Mouse (Mus musculus) megakaryocyte, adult 5-6 weeks (primary cell): ENCODE results near the gene Ager. TPM values are rescaled to one million over a fixed set of nuclear protein-coding genes. Genes with fewer than 3 reads are reported as not detected.

Source experiments
- ATAC-seq: 2 replicates; pipeline ENCODE4 v1.8.0; 2016; ENCODE audit warnings: mild to moderate bottlenecking, inconsistent platforms; ENCODE audit not compliant: poor library complexity, severe bottlenecking
- total RNA-seq, 2 experiments: library from RNA; stranded (forward) in 1 of 2; stranded (reverse) in 1 of 2; fragments of 153-499, 151-499 nt in 1 of 2; fragments of 221-1000, 200-1000 nt in 1 of 2; gene quantifications; 2 replicates each; pipeline versions ENCODE4 v1.2.3 to v1.2.4; 2015 to 2017

The Ager gene
- total RNA-seq, 2 experiments from 2014 or later, result 1.6 to 1.8 TPM

DNA sequence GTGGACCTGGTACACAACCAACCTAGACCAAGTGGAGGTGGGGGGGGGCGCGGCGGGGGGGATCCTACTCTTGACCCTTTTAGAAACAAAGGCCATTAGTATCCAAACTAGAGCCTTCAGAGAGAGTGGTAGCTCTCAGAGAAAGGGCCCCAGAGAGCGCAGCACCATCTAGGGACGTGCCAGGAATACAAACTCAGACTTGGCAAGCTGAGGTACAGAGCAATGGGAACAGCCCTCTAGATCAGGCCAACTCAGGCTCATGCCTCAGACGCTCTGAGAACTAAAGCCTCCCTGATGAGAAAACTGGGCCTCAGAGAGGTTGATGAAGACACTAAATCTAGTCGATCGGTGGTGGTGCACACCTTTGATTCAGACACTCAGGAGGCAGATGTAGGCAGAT lies 12.5 kb upstream of the Ager start:
- ATAC-seq, result no peak

DNA sequence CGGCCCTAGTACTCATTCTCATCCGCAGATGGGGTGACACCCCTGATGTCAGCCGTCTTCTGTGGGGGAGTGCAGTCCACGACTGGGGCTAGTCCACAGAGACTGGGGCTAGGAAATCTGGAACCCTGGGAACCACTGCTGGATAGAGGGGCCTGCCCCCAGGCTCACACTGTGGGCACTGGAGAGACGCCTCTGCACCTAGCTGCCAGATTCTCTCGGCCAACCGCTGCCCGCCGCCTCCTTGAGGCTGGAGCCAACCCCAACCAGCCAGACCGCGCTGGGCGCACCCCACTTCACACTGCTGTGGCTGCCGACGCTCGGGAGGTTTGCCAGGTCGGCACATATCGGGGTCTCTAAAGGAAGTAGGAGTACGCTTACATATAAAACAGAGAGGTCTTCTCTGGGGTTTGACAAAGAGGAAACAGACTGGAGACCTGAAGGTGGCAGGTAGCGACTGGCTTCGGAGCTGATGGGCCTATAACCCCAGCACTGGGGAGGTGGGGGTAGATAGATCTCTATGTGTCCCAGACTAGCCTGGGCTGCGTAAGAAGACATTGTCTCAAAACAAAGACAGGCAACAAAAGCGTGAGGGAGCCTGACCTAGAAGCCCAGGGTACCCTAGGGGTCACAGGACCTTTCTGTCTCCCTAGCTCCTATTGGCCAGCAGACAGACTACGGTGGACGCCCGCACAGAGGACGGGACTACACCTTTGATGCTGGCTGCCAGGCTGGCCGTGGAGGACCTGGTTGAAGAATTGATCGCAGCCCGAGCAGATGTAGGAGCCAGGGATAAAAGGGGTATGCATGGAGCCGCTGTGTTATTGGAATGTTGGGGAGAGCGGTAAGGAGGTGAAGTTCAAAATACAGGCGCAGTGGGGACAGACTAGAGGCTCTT lies 11.5 kb upstream of the Ager start:
- no peak for ATAC-seq

DNA sequence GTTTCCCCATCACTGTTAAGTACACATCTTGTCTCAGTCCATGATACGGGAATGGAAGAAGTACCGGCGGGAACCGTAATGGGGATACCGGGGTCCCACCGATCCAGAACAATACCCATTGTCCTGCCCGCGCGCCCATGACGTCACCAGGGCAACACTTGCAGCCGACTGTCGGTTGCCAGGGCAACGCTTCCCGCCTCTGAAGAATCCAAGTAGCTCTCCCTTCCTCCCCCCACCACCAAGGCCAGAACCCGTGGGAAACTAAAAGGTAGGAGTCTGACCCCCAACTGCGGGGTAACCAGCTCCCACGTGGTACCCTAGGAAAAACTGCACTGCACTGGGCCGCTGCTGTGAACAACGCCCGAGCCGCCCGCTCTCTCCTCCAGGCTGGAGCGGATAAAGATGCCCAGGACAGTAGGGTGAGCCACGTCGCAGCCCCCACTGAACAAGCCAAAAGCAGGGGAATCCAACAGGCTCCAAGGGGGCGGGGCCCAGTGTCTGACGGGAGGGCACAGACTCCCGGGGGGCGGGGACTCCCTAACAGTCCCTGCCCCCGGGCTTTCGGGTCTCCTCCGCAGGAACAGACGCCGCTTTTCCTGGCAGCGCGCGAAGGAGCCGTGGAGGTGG lies 10.8 kb upstream of the Ager start:
- peak; percentile 24 for ATAC-seq

DNA sequence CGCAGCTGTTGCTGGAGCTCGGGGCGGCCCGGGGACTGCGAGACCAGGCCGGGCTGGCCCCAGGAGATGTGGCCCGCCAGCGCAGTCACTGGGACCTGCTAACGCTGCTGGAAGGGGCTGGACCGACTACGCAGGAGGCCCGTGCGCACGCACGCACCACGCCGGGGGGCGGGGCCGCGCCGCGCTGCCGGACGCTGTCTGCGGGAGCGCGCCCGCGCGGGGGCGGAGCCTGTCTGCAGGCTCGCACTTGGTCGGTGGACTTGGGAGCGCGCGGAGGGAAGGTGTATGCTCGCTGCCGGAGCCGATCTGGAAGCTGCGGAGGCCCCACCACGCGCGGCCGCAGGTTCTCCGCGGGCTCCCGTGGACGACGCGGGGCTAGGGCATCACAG lies 10.2 kb upstream of the Ager start:
- peak; percentile 72 for ATAC-seq

DNA sequence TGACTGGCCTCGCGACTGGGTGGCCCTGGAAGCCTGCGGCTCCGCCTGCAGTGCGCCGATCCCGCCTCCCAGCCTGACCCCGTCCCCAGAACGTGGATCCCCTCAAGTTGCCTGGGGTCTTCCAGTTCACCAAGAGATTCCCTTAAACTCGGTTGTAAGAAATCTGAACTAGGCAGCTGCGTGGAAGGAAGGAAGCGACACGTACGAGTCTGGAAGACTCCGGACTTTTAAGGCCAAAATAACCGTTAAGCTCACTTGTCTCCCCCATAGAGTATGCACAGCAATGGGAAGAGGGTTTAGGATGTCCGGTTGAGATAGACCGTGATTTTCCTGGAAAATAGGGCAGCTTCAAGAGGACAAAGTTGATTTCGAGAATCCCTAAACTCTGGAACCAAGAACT lies 9.8 kb upstream of the Ager start:
- ATAC-seq, result no peak

DNA sequence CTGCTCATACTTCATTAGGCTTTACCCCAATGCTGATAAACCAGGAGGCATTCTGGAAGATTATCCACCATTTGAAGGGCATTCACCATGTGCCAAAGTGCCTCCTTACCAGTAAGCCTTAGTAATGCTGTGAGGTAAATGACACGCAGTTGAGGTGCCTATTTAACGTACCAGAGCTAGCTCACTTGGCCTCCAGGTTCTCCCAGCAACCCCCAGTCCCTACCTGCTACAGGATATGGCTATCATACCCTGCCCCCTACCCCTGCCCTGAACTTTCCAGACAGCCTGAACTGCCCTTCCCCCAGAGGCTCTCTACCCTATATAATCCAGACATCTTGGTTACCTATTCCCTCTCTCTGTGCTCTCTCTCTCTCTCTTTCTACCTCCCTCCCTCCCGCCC lies 8.9 kb upstream of the Ager start:
- ATAC-seq, result no peak

DNA sequence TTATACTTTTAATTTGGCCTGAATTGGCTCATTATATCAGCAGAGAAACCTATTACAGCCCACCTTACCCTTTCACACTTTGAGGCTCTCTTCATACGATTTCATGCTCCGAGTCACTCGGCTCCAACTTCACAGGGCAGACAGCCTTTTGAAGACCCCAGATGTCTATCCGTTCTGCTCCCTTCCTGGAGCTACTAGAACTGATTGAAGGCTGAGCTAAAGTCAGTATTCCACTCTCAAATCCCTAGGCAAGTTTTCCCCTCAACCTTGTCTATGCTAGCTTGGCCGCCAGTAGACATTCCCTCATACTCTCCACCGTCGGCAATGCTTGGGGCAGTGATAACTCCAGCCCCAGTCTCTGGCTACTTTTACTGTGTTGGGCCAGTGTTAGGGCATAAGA lies 8.5 kb upstream of the Ager start:
- no peak for ATAC-seq

DNA sequence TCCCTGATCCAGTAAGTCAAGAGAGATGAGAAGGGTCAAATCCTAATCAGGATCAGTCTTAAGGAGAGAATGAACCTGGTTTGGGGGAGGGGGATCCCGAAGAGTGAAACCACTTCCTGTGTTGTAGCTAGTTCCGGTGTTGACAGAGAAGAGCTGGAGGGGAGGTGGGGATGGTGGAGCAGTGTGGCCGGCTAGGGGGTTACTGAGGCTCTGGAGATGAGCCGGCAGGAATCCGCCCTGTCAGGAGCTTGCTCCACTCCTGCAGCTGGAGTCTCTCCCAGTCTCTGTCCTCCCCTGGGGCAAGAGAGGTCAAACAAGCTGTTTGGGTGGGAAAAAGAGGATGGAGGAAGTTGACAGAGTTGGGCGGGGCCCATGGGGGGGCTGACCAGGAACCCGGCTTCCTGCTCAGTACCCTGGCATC lies 8.0 kb upstream of the Ager start, which contains the start of gene Gpsm3:
TSS of gene Gpsm3 (plus strand) at position 126 of the 421 bp plus-strand sequence.
- peak; percentile 27 for ATAC-seq

DNA sequence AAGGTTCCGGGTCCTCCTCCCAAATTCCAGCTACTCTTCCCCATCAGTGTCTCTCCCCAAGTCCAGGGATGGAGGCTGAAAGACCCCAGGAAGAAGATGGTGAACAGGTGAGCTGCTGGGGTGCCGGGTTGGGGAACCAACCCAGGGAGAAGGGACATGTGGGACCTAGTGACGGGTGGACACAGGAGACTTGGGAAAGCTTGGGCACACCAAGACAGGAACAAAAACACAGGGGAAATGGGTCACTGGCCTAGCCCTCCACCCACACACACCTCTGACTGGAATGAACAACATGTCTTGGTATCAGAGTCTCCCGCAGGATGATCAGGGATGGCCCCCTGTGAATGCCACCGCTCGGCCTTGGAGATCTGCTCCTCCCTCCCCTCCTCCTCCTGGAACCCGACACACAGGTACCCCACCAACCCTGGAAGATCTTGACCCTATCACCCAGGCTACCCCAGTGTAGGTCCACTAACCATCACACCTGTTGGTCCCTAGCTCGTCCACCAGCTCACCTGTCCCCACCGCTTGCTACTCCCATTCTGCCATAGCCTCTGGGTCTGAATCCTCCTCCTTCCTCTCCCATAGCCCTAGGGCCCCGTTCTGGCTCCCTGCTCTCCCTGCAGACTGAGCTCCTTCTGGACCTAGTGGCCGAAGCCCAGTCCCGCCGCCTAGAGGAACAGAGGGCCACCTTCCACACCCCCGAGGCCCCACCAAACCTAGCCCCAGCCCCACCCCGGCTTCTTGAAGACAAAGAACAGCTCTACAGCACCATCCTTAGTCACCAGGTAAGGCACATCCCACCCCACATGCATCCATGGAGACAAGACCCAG lies 7.3 kb upstream of the Ager start:
- no peak for ATAC-seq

DNA sequence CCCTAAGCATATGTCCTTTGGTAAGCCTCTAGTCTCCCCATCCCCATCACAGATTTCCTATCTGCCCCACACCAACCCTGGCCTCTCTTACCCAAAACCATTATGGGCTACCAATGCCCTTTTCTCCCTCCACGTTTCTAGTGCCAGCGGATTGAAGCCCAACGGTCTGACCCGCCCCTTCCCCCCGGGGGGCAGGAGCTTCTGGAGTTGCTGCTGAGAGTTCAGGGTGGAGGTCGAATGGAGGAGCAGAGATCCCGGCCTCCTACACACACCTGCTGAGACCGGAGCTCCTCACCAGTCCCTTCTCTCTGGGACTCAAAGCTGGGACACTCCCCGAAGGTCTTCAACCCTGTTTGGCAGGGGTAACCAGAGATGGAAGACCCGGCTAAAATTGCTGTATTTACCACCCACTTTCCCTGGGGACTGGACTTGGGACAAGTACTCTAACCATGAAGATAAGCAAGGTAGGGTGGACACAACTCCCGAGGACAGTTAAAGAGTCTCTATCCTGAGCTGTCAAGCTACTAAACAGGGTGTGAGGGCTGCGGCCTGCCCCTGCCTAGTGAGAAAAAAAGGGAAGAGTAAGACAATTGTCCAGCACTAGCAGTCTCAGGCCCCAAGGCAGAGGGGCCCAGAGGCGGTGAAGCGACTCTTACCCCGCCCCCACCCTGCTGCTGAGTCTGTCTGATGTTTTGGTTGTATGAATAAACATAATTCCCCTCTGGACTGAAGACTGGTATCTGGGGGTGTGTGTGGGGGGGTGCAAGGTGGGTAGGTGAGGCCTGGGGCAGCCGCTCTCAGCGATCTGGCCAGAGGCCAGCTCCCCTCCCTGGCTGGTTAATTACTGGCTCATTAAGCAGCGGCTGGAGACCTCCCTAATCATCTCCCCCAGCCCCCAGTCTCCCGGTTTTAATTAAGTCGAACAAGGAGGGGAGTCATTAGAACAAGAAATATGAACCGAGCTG lies 6.4 kb upstream of the Ager start, which contains the start of gene Pbx2:
TSS of gene Pbx2 (plus strand) at position 238 of the 965 bp plus-strand sequence.
- ATAC-seq, result peak; percentile 9; the same call in 1 of the 2 replicates

DNA sequence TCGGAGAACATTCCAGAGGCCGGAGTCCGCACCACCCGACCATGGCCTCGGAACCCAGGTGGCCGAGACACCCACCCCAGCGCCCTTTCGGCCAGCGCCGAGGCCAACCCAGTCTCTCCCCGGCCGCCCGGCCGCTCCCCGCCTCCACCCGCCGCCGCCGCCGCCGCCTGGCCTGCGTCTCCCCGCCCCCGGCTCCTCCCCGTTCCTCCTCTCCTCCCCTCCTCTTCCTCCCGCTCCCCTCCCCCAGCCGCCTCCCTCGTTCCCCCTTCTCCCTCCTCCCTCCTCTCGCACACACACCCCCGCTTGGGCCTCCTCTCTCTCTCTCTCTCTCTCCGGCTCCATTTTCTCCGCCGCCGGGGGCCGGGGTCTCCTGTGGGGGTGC lies 5.7 kb upstream of the Ager start:
- ATAC-seq, result peak; percentile 69

DNA sequence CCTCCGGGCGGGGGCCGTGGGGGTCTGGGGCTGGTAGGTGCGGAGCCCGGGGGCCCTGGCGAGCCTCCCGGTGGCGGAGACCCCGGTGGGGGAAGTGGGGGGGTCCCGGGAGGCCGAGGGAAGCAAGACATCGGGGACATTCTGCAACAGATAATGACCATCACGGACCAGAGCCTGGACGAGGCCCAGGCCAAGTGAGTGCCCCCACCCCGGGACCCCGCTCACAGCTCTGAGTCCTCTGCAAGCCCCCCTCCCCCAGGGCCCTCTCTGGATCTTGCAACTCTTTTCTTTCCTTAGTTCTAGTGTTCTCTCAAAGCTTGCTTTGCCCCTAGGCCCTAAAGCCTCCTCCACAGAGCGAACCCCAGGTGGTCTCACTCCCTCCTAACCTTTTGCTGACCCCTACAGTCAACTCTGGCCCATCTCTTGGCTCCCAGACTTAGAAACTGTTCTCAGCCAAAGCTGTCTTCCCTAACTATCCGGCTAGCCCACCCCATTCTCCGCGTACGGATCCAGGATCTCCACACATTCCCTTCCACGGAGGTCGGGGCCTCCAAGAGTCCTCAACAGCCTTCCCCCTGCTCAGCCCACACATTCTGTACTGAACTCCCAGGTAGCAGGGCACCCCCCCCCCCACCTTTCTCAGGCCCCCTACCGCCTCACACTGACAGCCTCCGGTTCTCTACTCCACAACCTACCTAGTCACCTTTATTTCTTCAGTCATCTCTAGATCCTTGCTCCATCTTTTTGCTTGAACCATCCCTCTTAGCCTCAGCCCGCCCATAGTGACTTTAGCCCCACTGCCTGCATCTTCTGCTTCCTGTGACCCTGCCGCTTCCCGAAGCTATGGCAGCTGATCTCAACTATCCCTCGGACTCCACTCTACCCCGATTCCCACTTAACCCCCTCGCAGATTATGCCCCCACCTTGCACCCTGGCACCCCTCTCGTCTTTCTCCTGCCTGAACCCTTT lies 4.8 kb upstream of the Ager start:
- ATAC-seq, result no peak

DNA sequence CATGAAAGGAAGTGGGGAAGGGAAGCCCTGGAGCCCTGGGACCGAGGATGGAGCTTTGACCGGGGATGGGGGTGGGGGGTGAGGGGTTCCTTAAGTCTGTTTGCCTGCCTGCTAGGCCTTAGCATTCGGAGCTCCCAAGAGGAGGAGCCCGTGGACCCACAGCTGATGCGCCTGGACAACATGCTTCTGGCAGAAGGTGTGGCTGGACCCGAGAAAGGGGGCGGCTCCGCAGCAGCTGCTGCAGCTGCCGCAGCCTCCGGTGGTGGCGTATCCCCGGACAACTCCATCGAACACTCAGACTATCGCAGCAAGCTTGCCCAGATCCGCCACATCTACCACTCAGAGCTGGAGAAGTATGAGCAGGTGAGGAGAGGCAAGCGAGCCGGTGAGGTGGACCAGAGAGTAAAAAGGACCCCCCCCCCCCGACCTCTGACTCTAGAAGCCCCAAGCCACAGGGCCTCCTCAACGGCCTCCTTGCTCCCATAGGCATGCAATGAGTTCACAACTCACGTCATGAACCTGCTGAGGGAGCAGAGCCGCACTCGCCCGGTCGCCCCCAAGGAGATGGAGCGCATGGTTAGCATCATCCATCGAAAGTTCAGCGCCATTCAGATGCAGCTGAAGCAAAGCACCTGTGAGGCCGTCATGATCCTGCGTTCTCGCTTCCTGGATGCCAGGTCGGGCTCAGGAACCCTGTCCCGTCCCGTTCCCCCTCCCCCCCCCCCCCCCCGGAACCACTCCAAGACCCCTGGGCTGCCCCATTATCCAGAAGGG lies 3.7 kb upstream of the Ager start:
- no peak for ATAC-seq

DNA sequence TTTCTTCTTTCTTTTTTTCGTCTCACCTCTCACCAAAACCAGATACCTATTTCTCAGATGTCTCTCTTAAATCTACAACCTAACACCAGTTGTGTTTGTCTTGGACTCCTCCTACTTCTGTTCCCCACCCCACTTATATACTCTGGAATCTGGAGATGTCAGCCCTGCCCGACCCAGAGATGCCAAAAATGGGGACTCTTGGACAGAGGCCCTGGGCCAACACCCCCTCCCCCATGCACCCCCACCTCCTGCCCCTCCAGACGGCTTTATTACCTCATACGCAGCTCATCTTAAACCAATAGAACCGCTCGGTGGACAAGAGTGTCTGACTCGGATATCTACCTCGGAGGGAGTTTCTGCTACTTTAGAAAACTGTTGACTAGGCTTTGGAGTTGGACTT lies 1.6 kb upstream of the Ager start:
- ATAC-seq, result no peak

DNA sequence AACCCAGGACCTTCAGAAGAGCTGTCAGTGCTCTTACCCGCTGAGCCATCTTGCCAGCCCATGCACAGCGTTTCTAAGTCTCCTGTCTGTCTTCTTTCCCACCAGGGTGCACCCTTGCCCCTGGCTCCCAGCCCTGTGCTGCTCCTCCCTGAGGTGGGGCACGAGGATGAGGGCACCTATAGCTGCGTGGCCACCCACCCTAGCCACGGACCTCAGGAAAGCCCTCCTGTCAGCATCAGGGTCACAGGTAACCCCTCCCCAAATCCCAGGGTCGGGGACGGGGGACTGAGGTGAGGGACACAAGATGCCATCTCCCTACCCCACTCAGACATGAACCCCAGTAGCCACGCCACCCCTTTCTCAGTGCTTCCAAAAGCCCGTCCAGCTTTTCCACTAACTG lies 2.2 kb downstream of the Ager start:
- ATAC-seq, result no peak

DNA sequence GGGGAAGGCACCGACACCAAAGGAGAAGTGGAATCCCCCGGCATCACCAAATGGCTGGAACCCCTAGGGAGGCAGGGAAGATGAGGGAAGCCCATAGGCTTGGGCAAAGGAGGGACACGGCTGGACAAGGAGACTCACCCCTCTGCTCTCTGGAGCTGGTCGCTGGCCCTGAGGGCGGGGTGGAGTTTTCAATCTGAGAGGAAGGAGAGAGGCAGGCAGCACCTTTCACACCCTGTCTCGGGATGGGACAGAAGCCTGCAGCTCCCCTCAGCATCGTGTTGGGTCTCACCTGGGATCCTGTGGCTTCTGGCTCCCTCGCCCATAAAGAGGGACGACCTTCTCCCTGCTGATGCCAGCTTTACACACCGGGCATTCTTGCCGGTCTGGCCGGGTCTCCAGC lies 4.1 kb downstream of the Ager start:
- no peak for ATAC-seq

DNA sequence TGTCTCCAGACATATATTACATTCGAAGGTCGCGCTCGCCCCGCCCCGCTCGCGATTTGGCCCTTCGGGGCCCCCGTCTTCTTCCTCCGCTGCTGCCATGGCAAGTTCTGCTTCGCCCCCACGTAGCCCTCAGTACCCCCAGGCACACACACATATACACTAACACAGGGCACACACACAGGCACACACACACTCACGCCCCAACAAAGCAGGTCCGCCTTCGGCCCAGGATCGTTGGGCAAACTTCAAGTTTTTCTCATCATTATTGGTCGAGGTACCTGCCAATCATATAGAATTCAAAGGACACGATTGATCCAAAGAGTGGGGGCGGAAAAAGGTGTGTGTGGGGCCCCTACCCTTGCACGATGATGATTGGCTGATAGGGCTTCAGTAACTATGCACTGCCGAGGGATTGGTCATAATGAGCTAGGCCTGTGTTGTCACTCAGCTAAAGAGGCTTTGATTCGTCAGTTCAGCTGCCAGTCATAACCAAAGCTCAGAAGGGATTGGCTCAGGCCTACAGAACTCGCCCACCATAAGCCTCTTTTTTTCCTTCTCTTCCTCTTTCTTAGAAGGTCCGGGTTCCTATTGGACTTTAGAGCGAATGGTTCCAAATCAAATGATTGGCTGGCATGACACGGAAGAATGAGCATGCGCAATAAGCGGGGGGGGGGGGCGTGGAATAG lies 5.9 kb downstream of the Ager start, which contains the start of gene Rnf5:
TSS of gene Rnf5 (minus strand) at position 316 of the 686 bp plus-strand sequence.
- peak; percentile 72 for ATAC-seq
